Comparison of ENCODE assay signal across 8 mouse cellular contexts in genomic region chr2:173406344-173407094, GRCm38 (mm10).
A peak's percentile ranks its signal among the peaks of the same experiment; 100 is the strongest.
DNase-seq lines count a peak whose midpoint lies in the region; ATAC-seq and TF ChIP-seq lines count a peak whose summit lies in the region.

No protein-coding gene starts in this region.

- no peak overlapping the region for H3K4me2 ChIP-seq in embryonic facial prominence, embryonic 14.5 days (ENCODE audit: low read depth, low read length)
- no peak overlapping the region for H3K4me2 ChIP-seq in limb, embryonic 11.5 days (ENCODE audit: low read depth, severe bottlenecking)

- 15% methylated on average over 13 of the region's 13 CpGs for WGBS in embryonic facial prominence, embryonic 14.5 days
- WGBS in limb, embryonic 11.5 days = 25% methylated on average over 13 of the region's 13 CpGs

- TF ChIP-seq POLR2A in brain, embryonic 14.5 days (IDR thresholded peaks at IDR 0.05; ENCODE audit: borderline replicate concordance, extremely low read depth, insufficient read depth, insufficient read length, poor library complexity, severe bottlenecking) = no peak

- peaks cover 22% of the 10 kb centered on the region for H3K4me1 ChIP-seq in embryonic facial prominence, embryonic 14.5 days (ENCODE audit: control insufficient read depth, insufficient read depth, low read length)
- peaks cover 30% of the 10 kb centered on the region for H3K4me1 ChIP-seq in limb, embryonic 11.5 days (ENCODE audit: control insufficient read depth, insufficient read depth, low read length)

- DNase-seq in brain, embryonic 14.5 days (ENCODE audit: low read depth) = peak; percentile 97
- DNase-seq in embryonic facial prominence, embryonic 14.5 days (ENCODE audit: low spot score) = peak; percentile 83
- DNase-seq in kidney, adult 9 months = peak; percentile 59
- DNase-seq in limb, embryonic 11.5 days (ENCODE audit: low spot score) = peak; percentile 62
- peak; percentile 27 for DNase-seq in splenic B cell, adult 2 months (ENCODE audit: low read depth, low spot score)
- DNase-seq in spleen, postnatal 14 days (ENCODE audit: low spot score in 2 of 2) = no peak
- no peak for DNase-seq in urinary bladder, postnatal 10 days (ENCODE audit: low spot score)
- DNase-seq in spleen, postnatal 10 days (ENCODE audit: low spot score in 2 of 2) = no peak

- no peaks in the 10 kb centered on the region for H3K36me3 ChIP-seq in embryonic facial prominence, embryonic 14.5 days (ENCODE audit: control insufficient read depth, insufficient read depth, low read length)
- no peaks in the 10 kb centered on the region for H3K36me3 ChIP-seq in limb, embryonic 11.5 days (ENCODE audit: control insufficient read depth, insufficient read depth, low read length)
- no peaks in the 10 kb centered on the region for H3K36me3 ChIP-seq in splenic B cell, adult 2 months (ENCODE audit: control insufficient read depth, insufficient read depth, low read length, poor library complexity, severe bottlenecking)

- TF ChIP-seq CTCF in brain, embryonic 14.5 days (IDR thresholded peaks at IDR 0.05; ENCODE audit: borderline replicate concordance, extremely low read depth, insufficient read depth, insufficient read length) = no peak

- no peaks in the 10 kb centered on the region for H3K27me3 ChIP-seq in embryonic facial prominence, embryonic 14.5 days (replicated peaks; ENCODE audit: control insufficient read depth, insufficient read depth, low read length)
- no peaks in the 10 kb centered on the region for H3K27me3 ChIP-seq in limb, embryonic 11.5 days (ENCODE audit: control insufficient read depth, insufficient read depth, low read length)
- H3K27me3 ChIP-seq in splenic B cell, adult 2 months (ENCODE audit: control insufficient read depth, insufficient read depth, low read length, poor library complexity, severe bottlenecking) = no peaks in the 10 kb centered on the region

- ATAC-seq in embryonic facial prominence, embryonic 14.5 days (ENCODE audit: low read depth) = peak; percentile 28; the same call in 1 of the 2 replicates
- ATAC-seq in limb, embryonic 11.5 days (ENCODE audit: insufficient number of reproducible peaks, low FRiP score, low TSS enrichment, low read depth) = peak; percentile 50

- H3K4me3 ChIP-seq in embryonic facial prominence, embryonic 14.5 days (ENCODE audit: low read depth, low read length) = no peak overlapping the region
- no peak overlapping the region for H3K4me3 ChIP-seq in limb, embryonic 11.5 days (ENCODE audit: low read depth, low read length)

- peak overlapping the region; percentile 6; the same call in 1 of the 2 replicates for H3K9ac ChIP-seq in embryonic facial prominence, embryonic 14.5 days (ENCODE audit: low read depth, low read length)
- no peak overlapping the region for H3K9ac ChIP-seq in limb, embryonic 11.5 days (ENCODE audit: low read length)

- no peaks in the 10 kb centered on the region for H3K9me3 ChIP-seq in embryonic facial prominence, embryonic 14.5 days (ENCODE audit: control insufficient read depth, low read length)
- no peaks in the 10 kb centered on the region; the same call in 1 of the 2 replicates for H3K9me3 ChIP-seq in limb, embryonic 11.5 days (ENCODE audit: control insufficient read depth, low read length)

- H3K27ac ChIP-seq in embryonic facial prominence, embryonic 14.5 days (replicated peaks; ENCODE audit: low read depth, low read length) = no peak overlapping the region; the same call in 1 of the 2 replicates
- H3K27ac ChIP-seq in limb, embryonic 11.5 days (replicated peaks; ENCODE audit: low read depth, low read length) = no peak overlapping the region; the same call in none of the 2 replicates

Comparison
In these comparisons a context has a peak if more than half of its experiments do, and no peak if none do; other contexts are left out.
1. DNase-seq: peak in brain, embryonic 14.5 days (single experiment), embryonic facial prominence, embryonic 14.5 days (single experiment), kidney, adult 9 months (single experiment), limb, embryonic 11.5 days (single experiment) and splenic B cell, adult 2 months (single experiment); none in spleen, postnatal 14 days (0 of 2), urinary bladder, postnatal 10 days (single experiment) and spleen, postnatal 10 days (0 of 2).